Mouse (Mus musculus) brain, embryonic 14.5 days (tissue): ENCODE data around the gene Klra3. TPM values are rescaled to one million over a fixed set of nuclear protein-coding genes. Genes with fewer than 3 reads are reported as not detected.
"Not testable (repeated sequence)": the region's sequence is repeated elsewhere in the genome, so short reads cannot be mapped to it uniquely, and the experiment has no call there.

Experiments used
- DNase-seq: peaks from one replicate; pipeline ENCODE4 v3.0.0-alpha.2; 2011; ENCODE audit warnings: low read depth
- CTCF ChIP-seq: fragments of 200-500 bp; IDR thresholded peaks from 2 replicates; pipeline ENCODE4 v1.5.1; 2012; ENCODE audit warnings: inconsistent platforms, mild to moderate bottlenecking, moderate library complexity, borderline replicate concordance; ENCODE audit not compliant: insufficient read depth, insufficient read length; ENCODE audit errors: extremely low read depth
- POLR2A ChIP-seq: fragments of 200-500 bp; IDR thresholded peaks from 2 replicates; pipeline ENCODE4 v1.6.1; 2012; ENCODE audit warnings: mild to moderate bottlenecking, inconsistent platforms, borderline replicate concordance; ENCODE audit not compliant: poor library complexity, insufficient read depth, insufficient read length, severe bottlenecking; ENCODE audit errors: extremely low read depth
- polyA plus RNA-seq: library from polyadenylated mRNA; depleted of rRNA; stranded (reverse); fragments of >200 nt; gene quantifications from 2 replicates; pipeline ENCODE4 v1.2.3, GENCODE M21; 2012; rRNA removed

Gene Klra3
- not detected in 2 replicates for polyA plus RNA-seq

GRCm38 (mm10) chr6:130337411-130337810, at the start of gene Klra3:
TSS of gene Klra3 (minus strand) at chr6:130337574.
- no peak for TF ChIP-seq CTCF
- TF ChIP-seq POLR2A, result no peak
- no peak for DNase-seq

- DNase-seq, result no peak
- TF ChIP-seq POLR2A (no peak), CTCF (no peak)
Observed at GRCm38 (mm10) chr6:130386750-130387149, 49.4 kb upstream of the Klra3 start, which contains the start of gene Klra1. TSS of gene Klra1 (minus strand) at chr6:130386874.

GRCm38 (mm10) chr6:130385803-130386202, 48.4 kb upstream of the Klra3 start:
- DNase-seq, result no peak
- TF ChIP-seq CTCF, result no peak
- no peak for TF ChIP-seq POLR2A

- no peak for DNase-seq
Observed at GRCm38 (mm10) chr6:130382375-130382774, 45.0 kb upstream of the Klra3 start.

GRCm38 (mm10) chr6:130345381-130345780, 8.0 kb upstream of the Klra3 start:
- not testable (repeated sequence) for DNase-seq

More at GRCm38 (mm10) chr6:130382375-130382774, 45.0 kb upstream of the Klra3 start:
- TF ChIP-seq POLR2A, result no peak
- TF ChIP-seq CTCF, result no peak

GRCm38 (mm10) chr6:130341973-130342372, 4.6 kb upstream of the Klra3 start:
- not testable (repeated sequence) for DNase-seq

GRCm38 (mm10) chr6:130287984-130288649, 49.3 kb downstream of the Klra3 start:
- TF ChIP-seq POLR2A (no peak), CTCF (no peak)

GRCm38 (mm10) chr6:130281828-130282227, 55.5 kb downstream of the Klra3 start, which contains the start of gene Klra10:
TSS of gene Klra10 (minus strand) at chr6:130281928.
- not testable (repeated sequence) for DNase-seq

More at GRCm38 (mm10) chr6:130287984-130288649, 49.3 kb downstream of the Klra3 start:
- no peak for DNase-seq

Other genes starting within 250 kb of the Klra3 start
- gene Klra8, start 207.7 kb downstream of the Klra3 start, polyA plus RNA-seq, result not detected in 2 replicates
- not detected in 2 replicates for gene Klra9, start 144.5 kb downstream of the Klra3 start, polyA plus RNA-seq
- not detected in 2 replicates for gene Klra7, start 104.3 kb downstream of the Klra3 start, polyA plus RNA-seq
- not detected in 2 replicates for gene Klra10, start 55.6 kb downstream of the Klra3 start, polyA plus RNA-seq
- not detected in 2 replicates for gene Klra1, start 49.3 kb upstream of the Klra3 start, polyA plus RNA-seq